Mouse (Mus musculus): ENCODE measurements at regions not wholly inside any gene's neighbourhood (a gene's known extent, or its start where the extent isn't known, plus 50 kb on each side); places are given as distances from the start of the nearest gene placed in this dataset.

DNA sequence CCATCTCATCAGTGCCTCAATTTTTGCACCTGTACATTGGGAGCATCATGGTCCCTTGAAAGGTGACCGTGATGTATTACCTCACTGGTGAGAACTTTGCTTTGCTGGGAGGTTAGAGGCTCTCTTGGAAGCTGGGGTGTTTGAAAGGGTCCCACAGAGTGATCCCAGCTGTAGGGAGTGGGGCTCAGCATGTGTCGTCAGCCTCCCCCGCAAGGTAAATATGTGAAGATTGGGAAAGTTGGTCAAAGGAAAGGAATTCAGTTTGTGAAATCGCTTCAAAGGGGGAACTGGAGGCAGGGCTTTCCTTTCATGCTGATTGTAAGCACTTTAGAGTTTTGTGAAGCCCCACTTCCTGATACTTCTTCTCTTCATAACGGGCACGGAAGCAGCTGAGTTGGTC is 299.5 kb downstream of the 4933412E24Rik start:
- no peak overlapping the region for H3K9ac ChIP-seq (ENCODE audit: low read depth, low read length)
- WGBS (ENCODE audit: insufficient replicate concordance): 62% methylated on average over 6 of the region's 6 CpGs
- H3K9me3 ChIP-seq (replicated peaks; ENCODE audit: control insufficient read depth, low read length): no peaks in the 10 kb centered on the region
- H3K27ac ChIP-seq (ENCODE audit: low read depth, low read length): no peak overlapping the region
- no peaks in the 10 kb centered on the region for H3K36me3 ChIP-seq (ENCODE audit: control insufficient read depth, insufficient read depth, low read length)
- no peak overlapping the region for H3K4me2 ChIP-seq
- H3K27me3 ChIP-seq (ENCODE audit: control insufficient read depth, insufficient read depth, low read length): no peaks in the 10 kb centered on the region
- no peaks in the 10 kb centered on the region; the same call in 1 of the 2 replicates for H3K4me1 ChIP-seq (ENCODE audit: control insufficient read depth, insufficient read depth, low read length)
- no peak overlapping the region for H3K4me3 ChIP-seq (ENCODE audit: low read depth, low read length)
- ATAC-seq (replicated peaks; ENCODE audit: insufficient number of reproducible peaks, low FRiP score, low TSS enrichment): no peak

DNA sequence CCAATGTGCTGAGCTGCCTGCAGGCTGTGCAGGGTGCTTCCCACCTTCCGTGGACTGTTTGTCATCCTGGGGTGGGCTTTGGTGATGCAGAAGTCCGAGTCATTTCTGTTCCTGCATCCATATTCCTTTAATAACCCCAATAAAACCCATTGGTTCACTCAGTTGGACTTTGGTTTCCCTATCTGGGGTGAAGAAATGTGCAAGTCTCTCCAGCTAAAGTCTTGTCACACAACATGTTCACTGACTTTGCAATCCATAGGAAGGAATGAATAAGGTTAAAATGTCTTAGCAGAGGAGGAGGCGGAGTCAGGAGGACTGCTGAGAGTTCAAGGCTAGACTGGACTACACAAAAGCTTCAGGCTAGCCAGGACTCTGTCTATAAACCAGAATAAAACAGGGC is 300.5 kb downstream of the 4933412E24Rik start:
- WGBS (ENCODE audit: insufficient replicate concordance): 74% methylated on average over 3 of the region's 3 CpGs

DNA sequence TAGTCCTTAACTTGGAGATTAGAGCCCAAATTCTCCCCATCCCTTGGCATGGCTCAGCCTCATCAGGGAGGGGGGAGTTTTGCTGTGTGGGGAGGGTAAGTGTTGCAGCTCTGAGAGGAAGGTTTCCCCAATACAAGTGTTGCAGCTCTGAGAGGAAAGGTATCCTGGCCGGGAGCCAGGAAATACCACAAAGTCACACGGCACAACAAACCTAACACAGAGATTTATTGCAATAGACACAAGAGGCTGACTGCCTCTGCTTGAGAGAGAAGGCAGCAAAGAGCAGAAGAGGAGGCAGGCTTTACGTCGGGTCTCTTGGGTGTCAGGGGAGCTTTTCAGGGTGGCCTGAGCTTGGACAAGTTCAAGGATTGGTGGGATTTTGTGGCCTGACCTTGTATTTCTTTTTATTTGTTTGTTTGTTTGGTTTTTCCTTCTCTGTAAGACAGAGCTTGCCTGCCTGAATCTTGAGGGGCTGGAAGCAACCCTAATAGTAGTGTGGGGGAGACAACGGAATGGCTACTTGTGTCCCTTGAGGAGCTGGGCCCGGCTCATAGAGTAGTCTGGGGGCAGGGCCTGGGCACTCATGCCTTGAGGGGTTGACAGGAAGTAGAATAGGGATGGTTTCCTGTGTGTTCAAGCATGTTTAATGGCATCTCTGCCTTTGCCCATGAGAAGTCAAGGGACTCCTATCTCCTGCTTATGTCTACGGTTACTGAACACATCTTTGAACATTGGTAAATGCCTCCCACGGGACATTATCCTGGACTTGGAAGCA is 302.3 kb downstream of the 4933412E24Rik start:
- H3K27ac ChIP-seq (ENCODE audit: low read depth, low read length): no peak overlapping the region
- no peaks in the 10 kb centered on the region for H3K36me3 ChIP-seq (ENCODE audit: control insufficient read depth, insufficient read depth, low read length)
- no peaks in the 10 kb centered on the region for H3K27me3 ChIP-seq (ENCODE audit: control insufficient read depth, insufficient read depth, low read length)
- H3K4me3 ChIP-seq (ENCODE audit: low read depth, low read length): no peak overlapping the region
- H3K9ac ChIP-seq (ENCODE audit: low read depth, low read length): no peak overlapping the region
- H3K4me1 ChIP-seq (ENCODE audit: control insufficient read depth, insufficient read depth, low read length): no peaks in the 10 kb centered on the region; the same call in 1 of the 2 replicates
- no peak overlapping the region for H3K4me2 ChIP-seq
- ATAC-seq (replicated peaks; ENCODE audit: insufficient number of reproducible peaks, low FRiP score, low TSS enrichment): no peak
- no peaks in the 10 kb centered on the region for H3K9me3 ChIP-seq (replicated peaks; ENCODE audit: control insufficient read depth, low read length)
- 70% methylated on average over 8 of the region's 8 CpGs for WGBS (ENCODE audit: insufficient replicate concordance)

More for the DNA sequence above, 300.5 kb downstream of the 4933412E24Rik start:
- Histone ChIP-seq H3K4me3 (ENCODE audit: low read depth, low read length) (no peak overlapping the region), H3K4me2 (no peak overlapping the region), H3K4me1 (ENCODE audit: control insufficient read depth, insufficient read depth, low read length) (no peaks in the 10 kb centered on the region; the same call in 1 of the 2 replicates), H3K9ac (ENCODE audit: low read depth, low read length) (no peak overlapping the region), H3K27me3 (ENCODE audit: control insufficient read depth, insufficient read depth, low read length) (no peaks in the 10 kb centered on the region), H3K27ac (ENCODE audit: low read depth, low read length) (no peak overlapping the region), H3K9me3 (replicated peaks; ENCODE audit: control insufficient read depth, low read length) (no peaks in the 10 kb centered on the region), H3K36me3 (ENCODE audit: control insufficient read depth, insufficient read depth, low read length) (no peaks in the 10 kb centered on the region)
- ATAC-seq (replicated peaks; ENCODE audit: insufficient number of reproducible peaks, low FRiP score, low TSS enrichment): no peak

DNA sequence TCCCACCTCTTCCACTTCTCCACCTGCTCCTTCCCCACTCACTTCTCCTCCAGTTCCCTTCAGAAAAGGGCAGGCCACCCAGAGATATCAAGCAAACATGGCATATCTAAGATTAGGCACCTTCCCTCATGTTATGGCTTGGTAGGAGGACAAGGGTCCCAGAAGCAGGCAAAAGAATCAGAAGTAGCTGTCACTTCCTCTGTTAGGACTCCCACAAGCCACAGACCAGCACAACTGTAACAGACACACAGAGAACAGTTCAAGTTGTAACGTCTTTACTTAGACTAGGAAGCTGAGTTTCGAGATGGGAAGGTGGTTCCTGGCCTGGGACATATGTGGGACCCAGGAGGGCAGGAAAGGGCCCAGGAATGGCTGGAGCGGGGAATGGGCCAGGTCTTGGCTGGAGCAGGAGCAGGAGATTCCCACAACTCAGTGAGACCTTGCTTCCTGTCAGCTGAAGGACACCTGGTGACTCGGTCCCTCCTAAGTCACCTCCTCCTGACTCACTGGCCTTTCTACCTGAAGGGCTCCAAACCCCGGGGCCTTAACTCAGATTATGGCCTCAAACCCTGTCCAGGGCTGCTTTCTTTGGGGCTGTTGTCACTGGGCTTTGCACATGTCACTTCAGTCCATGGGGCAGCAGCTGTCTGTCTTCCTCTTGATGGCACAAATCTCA is 304.2 kb downstream of the 4933412E24Rik start:
- Histone ChIP-seq H3K9ac (ENCODE audit: low read depth, low read length) (no peak overlapping the region), H3K36me3 (ENCODE audit: control insufficient read depth, insufficient read depth, low read length) (no peaks in the 10 kb centered on the region), H3K27ac (ENCODE audit: low read depth, low read length) (no peak overlapping the region), H3K9me3 (replicated peaks; ENCODE audit: control insufficient read depth, low read length) (no peaks in the 10 kb centered on the region), H3K4me2 (no peak overlapping the region), H3K27me3 (ENCODE audit: control insufficient read depth, insufficient read depth, low read length) (no peaks in the 10 kb centered on the region), H3K4me1 (ENCODE audit: control insufficient read depth, insufficient read depth, low read length) (no peaks in the 10 kb centered on the region; the same call in 1 of the 2 replicates), H3K4me3 (ENCODE audit: low read depth, low read length) (no peak overlapping the region)
- 78% methylated on average over 5 of the region's 5 CpGs for WGBS (ENCODE audit: insufficient replicate concordance)
- ATAC-seq (replicated peaks; ENCODE audit: insufficient number of reproducible peaks, low FRiP score, low TSS enrichment): no peak

DNA sequence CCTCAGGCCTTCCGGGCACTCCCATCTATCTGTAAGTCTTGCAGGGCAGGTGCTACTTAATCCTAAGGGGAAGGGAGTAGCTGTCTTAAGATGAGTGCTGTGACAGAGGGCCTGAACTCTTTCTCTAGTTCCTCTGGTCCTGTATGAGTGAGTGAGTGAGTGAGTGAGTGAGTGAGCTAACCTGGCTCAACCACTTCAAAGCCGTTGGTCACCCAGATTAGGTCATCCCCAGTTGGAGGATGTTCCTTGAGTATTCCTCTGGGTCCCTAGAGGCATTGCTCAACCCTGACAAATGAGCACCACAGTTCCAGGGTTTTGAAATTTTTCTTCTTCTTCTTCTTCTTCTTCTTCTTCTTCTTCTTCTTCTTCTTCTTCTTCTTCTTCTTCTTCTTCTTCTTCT is 306.5 kb downstream of the 4933412E24Rik start:
- Histone ChIP-seq H3K4me2 (no peak overlapping the region), H3K36me3 (ENCODE audit: control insufficient read depth, insufficient read depth, low read length) (no peaks in the 10 kb centered on the region)
- WGBS (ENCODE audit: insufficient replicate concordance): 68% methylated on average over 2 of the region's 2 CpGs

DNA sequence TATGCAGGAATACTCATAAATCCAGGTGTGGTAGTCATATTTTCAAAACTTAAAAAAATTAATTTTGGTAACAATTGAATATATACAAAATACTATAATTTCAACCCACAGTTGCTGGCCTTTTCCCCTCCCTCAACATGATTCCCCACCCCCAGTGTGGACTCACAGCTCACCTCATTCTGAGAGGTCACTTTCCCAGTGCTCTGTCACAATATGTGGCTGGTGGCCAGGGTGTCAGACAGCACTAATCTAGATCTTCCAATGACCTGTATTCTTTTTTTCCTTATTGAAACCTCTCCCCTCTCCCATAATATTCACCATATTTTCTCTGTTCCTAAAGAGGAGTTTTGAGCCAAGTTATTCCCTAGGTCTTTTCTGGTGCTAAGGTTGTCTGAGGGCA is 308.0 kb downstream of the 4933412E24Rik start:
- Histone ChIP-seq H3K4me2 (no peak overlapping the region), H3K9me3 (replicated peaks; ENCODE audit: control insufficient read depth, low read length) (no peaks in the 10 kb centered on the region), H3K36me3 (ENCODE audit: control insufficient read depth, insufficient read depth, low read length) (no peaks in the 10 kb centered on the region), H3K4me1 (ENCODE audit: control insufficient read depth, insufficient read depth, low read length) (no peaks in the 10 kb centered on the region), H3K27me3 (ENCODE audit: control insufficient read depth, insufficient read depth, low read length) (no peaks in the 10 kb centered on the region), H3K9ac (ENCODE audit: low read depth, low read length) (no peak overlapping the region), H3K4me3 (ENCODE audit: low read depth, low read length) (no peak overlapping the region), H3K27ac (ENCODE audit: low read depth, low read length) (no peak overlapping the region)
- ATAC-seq (replicated peaks; ENCODE audit: insufficient number of reproducible peaks, low FRiP score, low TSS enrichment): no peak

More for the DNA sequence above, 306.5 kb downstream of the 4933412E24Rik start:
- no peaks in the 10 kb centered on the region; the same call in 1 of the 2 replicates for H3K4me1 ChIP-seq (ENCODE audit: control insufficient read depth, insufficient read depth, low read length)
- H3K9me3 ChIP-seq (replicated peaks; ENCODE audit: control insufficient read depth, low read length): no peaks in the 10 kb centered on the region
- no peak overlapping the region for H3K9ac ChIP-seq (ENCODE audit: low read depth, low read length)
- H3K4me3 ChIP-seq (ENCODE audit: low read depth, low read length): no peak overlapping the region
- no peak overlapping the region for H3K27ac ChIP-seq (ENCODE audit: low read depth, low read length)
- H3K27me3 ChIP-seq (ENCODE audit: control insufficient read depth, insufficient read depth, low read length): no peaks in the 10 kb centered on the region
- no peak for ATAC-seq (replicated peaks; ENCODE audit: insufficient number of reproducible peaks, low FRiP score, low TSS enrichment)

DNA sequence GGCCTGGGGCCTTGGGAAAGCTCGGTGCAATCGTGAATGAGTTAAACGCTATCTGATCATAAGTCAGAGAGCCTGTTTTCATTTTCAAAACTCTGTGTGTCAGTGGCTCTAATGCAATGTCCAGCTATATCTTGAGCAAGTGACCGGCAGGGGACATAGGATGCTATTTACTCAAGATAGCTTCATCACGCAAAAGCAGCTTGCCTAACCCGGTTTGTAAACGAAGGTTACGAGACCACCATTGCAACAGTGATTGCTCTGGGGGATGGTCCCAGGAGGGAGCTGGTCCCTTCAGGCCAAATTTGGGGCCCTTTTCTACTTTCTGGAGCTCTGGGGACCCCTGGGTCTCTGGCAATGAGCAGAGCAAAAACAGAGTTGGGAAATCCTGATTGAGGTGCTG is 309.3 kb downstream of the 4933412E24Rik start:
- no peaks in the 10 kb centered on the region for H3K36me3 ChIP-seq (ENCODE audit: control insufficient read depth, insufficient read depth, low read length)
- no peak for ATAC-seq (replicated peaks; ENCODE audit: insufficient number of reproducible peaks, low FRiP score, low TSS enrichment)

More for the DNA sequence above, 309.3 kb downstream of the 4933412E24Rik start:
- Histone ChIP-seq H3K4me1 (ENCODE audit: control insufficient read depth, insufficient read depth, low read length) (no peaks in the 10 kb centered on the region), H3K4me2 (no peak overlapping the region), H3K27ac (ENCODE audit: low read depth, low read length) (no peak overlapping the region), H3K27me3 (ENCODE audit: control insufficient read depth, insufficient read depth, low read length) (no peaks in the 10 kb centered on the region), H3K4me3 (ENCODE audit: low read depth, low read length) (no peak overlapping the region), H3K9ac (ENCODE audit: low read depth, low read length) (no peak overlapping the region), H3K9me3 (replicated peaks; ENCODE audit: control insufficient read depth, low read length) (no peaks in the 10 kb centered on the region)
- 79% methylated on average over 8 of the region's 8 CpGs for WGBS (ENCODE audit: insufficient replicate concordance)
